Mouse (Mus musculus) bone marrow macrophage, adult 2 months (primary cell): ENCODE measurements around the gene Fxyd5.

ENCODE experiments used
- CTCF ChIP-seq: IDR thresholded peaks from 2 replicates; pipeline ENCODE4 v1.5.1; 2012; ENCODE audit warnings: low read depth, mild to moderate bottlenecking, low read length, moderate library complexity
- POLR2A ChIP-seq: IDR thresholded peaks from 2 replicates; pipeline ENCODE4 v1.6.1; 2012; ENCODE audit warnings: mild to moderate bottlenecking, low read depth, low read length, borderline replicate concordance

DNA sequence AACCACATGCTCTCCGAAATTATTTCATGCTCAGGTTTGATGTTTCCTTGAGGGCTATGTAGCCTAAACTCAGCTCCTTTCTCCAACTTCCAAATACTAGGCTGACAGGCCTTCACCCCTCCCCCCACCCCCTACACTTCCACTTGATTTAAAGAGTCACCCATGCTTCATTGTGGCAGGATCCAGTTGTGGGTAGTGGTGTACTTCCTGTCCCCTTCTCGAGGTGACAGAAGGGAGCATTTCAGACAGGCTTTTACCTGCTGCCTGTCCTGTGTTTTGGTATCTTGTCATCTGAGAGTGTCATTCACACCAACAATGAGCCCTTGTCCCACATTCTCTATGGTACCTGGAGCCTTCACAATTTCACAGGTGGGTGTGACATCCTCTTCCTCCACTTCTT lies 45.0 kb upstream of the Fxyd5 start:
- no peak for TF ChIP-seq CTCF
- no peak for TF ChIP-seq POLR2A
